Mouse (Mus musculus) liver, embryonic 11.5 days (tissue): ENCODE data around the gene Adssl1. TPM values are rescaled to one million over a fixed set of nuclear protein-coding genes. Genes with fewer than 3 reads are reported as not detected.
A peak's percentile ranks its signal among the peaks of the same experiment; 100 is the strongest.

Experiments used
- ATAC-seq: fragments of 200-750 bp; cut with Nextera tagmentation; replicated peaks from 2 replicates; pipeline ENCODE4 v1.8.0; 2017; ENCODE audit warnings: moderate number of reproducible peaks, mild to moderate bottlenecking, moderate TSS enrichment, moderate library complexity; ENCODE audit not compliant: low FRiP score
- DNase-seq: peaks from one replicate; pipeline ENCODE4 v3.0.0-alpha.2; 2017; ENCODE audit warnings: low spot score
- H3K27ac ChIP-seq: fragments of 300-500 bp; sonication (generic); 2 replicates; pipeline ENCODE4 v1.5.1; 2014; ENCODE audit warnings: mild to moderate bottlenecking, low read depth, low read length, control low read depth
- H3K27me3 ChIP-seq: fragments of 300-500 bp; sonication (generic); replicated peaks from 2 replicates; pipeline ENCODE4 v1.6.1; 2014; ENCODE audit warnings: low read length, mixed read lengths; ENCODE audit not compliant: control insufficient read depth, insufficient read depth
- H3K36me3 ChIP-seq: fragments of 300-500 bp; sonication (generic); 2 replicates; pipeline ENCODE4 v1.6.1; 2014; ENCODE audit warnings: mild to moderate bottlenecking, low read length, moderate library complexity, mixed read lengths; ENCODE audit not compliant: control insufficient read depth, insufficient read depth
- H3K4me1 ChIP-seq: fragments of 300-500 bp; sonication (generic); replicated peaks from 2 replicates; pipeline ENCODE4 v1.6.1; 2014; ENCODE audit warnings: low read length, mixed read lengths; ENCODE audit not compliant: control insufficient read depth, insufficient read depth
- H3K4me2 ChIP-seq: fragments of 300-500 bp; sonication (generic); 2 replicates; pipeline ENCODE4 v1.6.1; 2014; ENCODE audit warnings: mild to moderate bottlenecking, control low read depth, moderate library complexity
- H3K4me3 ChIP-seq: fragments of 300-500 bp; sonication (generic); 2 replicates; pipeline ENCODE4 v1.5.1; 2014; ENCODE audit warnings: low read depth, low read length, control low read depth
- H3K9ac ChIP-seq: fragments of 300-500 bp; sonication (generic); 2 replicates; pipeline ENCODE4 v1.6.1; 2014; ENCODE audit warnings: low read depth, low read length, control low read depth
- H3K9me3 ChIP-seq: fragments of 300-500 bp; sonication (generic); 2 replicates; pipeline ENCODE4 v1.6.1; 2016; ENCODE audit warnings: low read length, inconsistent platforms, mixed read lengths; ENCODE audit not compliant: control insufficient read depth
- WGBS: fragments of 180-500 bp; shearing (Covaris S2); extraction: QIAGEN DNeasy Blood & Tissue Kit; methylation state at CpG from one replicate; pipeline ENCODE4 v1.1.7; 2014; 5-methylcytosine and 5-hydroxymethylcytosine counted together
- polyA plus RNA-seq: library from polyadenylated mRNA; unstranded; fragments of >200 nt; fragmentation: Nextera tagmentation; extraction: Ambion mirVana; gene quantifications from 2 replicates; pipeline ENCODE4 v1.2.1, GENCODE M21; 2014

The Adssl1 gene
- polyA plus RNA-seq = 5.6 and 7.4 TPM in 2 replicates

- Histone ChIP-seq H3K27me3 (peaks cover 15% of the 10 kb centered on the region), H3K4me3 (peak within 1 kb of the TSS; percentile 57), H3K36me3 (no peaks in the 10 kb centered on the region), H3K9ac (peak within 1 kb of the TSS; percentile 72), H3K9me3 (no peaks in the 10 kb centered on the region), H3K4me1 (peaks cover 48% of the 10 kb centered on the region), H3K4me2 (peak within 1 kb of the TSS; percentile 99), H3K27ac (no peak within 1 kb of the TSS; the same call in 1 of the 2 replicates)
- under 1% methylated on average over 54 of the region's 56 CpGs for WGBS
- ATAC-seq (peak; percentile 59), DNase-seq (peak; percentile 79)
Measured at GRCm38 (mm10) chr12:112619686-112620353, at the start of gene Adssl1. Gene Adssl1, plus strand, starts transcription at chr12:112620045.

- H3K9ac ChIP-seq = no peak overlapping the region
- H3K36me3 ChIP-seq = no peaks in the 10 kb centered on the region
- H3K4me3 ChIP-seq = no peak overlapping the region
- no peak for ATAC-seq
- H3K4me2 ChIP-seq = no peak overlapping the region
- H3K27ac ChIP-seq = no peak overlapping the region
- no peak for DNase-seq
- no peaks in the 10 kb centered on the region for H3K4me1 ChIP-seq
- WGBS = 79% methylated on average over 8 of the region's 8 CpGs
- H3K9me3 ChIP-seq = no peaks in the 10 kb centered on the region
- H3K27me3 ChIP-seq = no peaks in the 10 kb centered on the region
Measured at GRCm38 (mm10) chr12:112570160-112570559, 49.7 kb upstream of the Adssl1 start.

- no peaks in the 10 kb centered on the region for H3K9me3 ChIP-seq
- H3K27me3 ChIP-seq = no peaks in the 10 kb centered on the region
- ATAC-seq (no peak), DNase-seq (no peak)
- H3K9ac ChIP-seq = no peak overlapping the region
- H3K27ac ChIP-seq = no peak overlapping the region
- no peak overlapping the region for H3K4me2 ChIP-seq
- no peaks in the 10 kb centered on the region for H3K36me3 ChIP-seq
- 61% methylated on average over 6 of the region's 6 CpGs for WGBS
- no peaks in the 10 kb centered on the region; the same call in 1 of the 2 replicates for H3K4me1 ChIP-seq
- H3K4me3 ChIP-seq = no peak overlapping the region
Measured at GRCm38 (mm10) chr12:112571064-112571463, 48.8 kb upstream of the Adssl1 start.

- no peak for ATAC-seq
- H3K4me1 ChIP-seq = peaks cover 19% of the 10 kb centered on the region
- no peaks in the 10 kb centered on the region for H3K27me3 ChIP-seq
- no peaks in the 10 kb centered on the region for H3K9me3 ChIP-seq
- WGBS = 58% methylated on average over 8 of the region's 8 CpGs
- no peak overlapping the region for H3K4me2 ChIP-seq
- no peak overlapping the region for H3K4me3 ChIP-seq
- DNase-seq = no peak
- no peak overlapping the region for H3K27ac ChIP-seq
- no peaks in the 10 kb centered on the region for H3K36me3 ChIP-seq
- no peak overlapping the region for H3K9ac ChIP-seq
Measured at GRCm38 (mm10) chr12:112575274-112575986, 44.4 kb upstream of the Adssl1 start.

GRCm38 (mm10) chr12:112576341-112576740 is 43.5 kb upstream of the Adssl1 start:
- WGBS = 40% methylated on average over 6 of the region's 6 CpGs
- peak overlapping the region; percentile 30; the same call in 1 of the 2 replicates for H3K9ac ChIP-seq
- H3K27ac ChIP-seq = peak overlapping the region; percentile 71; the same call in 1 of the 2 replicates
- H3K4me2 ChIP-seq = 0 out of 2 replicates have a peak overlapping the region, but pooled peaks have one; percentile 18
- H3K27me3 ChIP-seq = no peaks in the 10 kb centered on the region
- no peak overlapping the region for H3K4me3 ChIP-seq
- no peaks in the 10 kb centered on the region for H3K9me3 ChIP-seq
- DNase-seq (no peak), ATAC-seq (peak; percentile 14; the same call in 1 of the 2 replicates)
- H3K4me1 ChIP-seq = peaks cover 19% of the 10 kb centered on the region
- no peaks in the 10 kb centered on the region for H3K36me3 ChIP-seq

- peak; percentile 25; the same call in 1 of the 2 replicates for ATAC-seq
- 34% methylated on average over 3 of the region's 3 CpGs for WGBS
Measured at GRCm38 (mm10) chr12:112576749-112577148, 43.1 kb upstream of the Adssl1 start.

DNA sequence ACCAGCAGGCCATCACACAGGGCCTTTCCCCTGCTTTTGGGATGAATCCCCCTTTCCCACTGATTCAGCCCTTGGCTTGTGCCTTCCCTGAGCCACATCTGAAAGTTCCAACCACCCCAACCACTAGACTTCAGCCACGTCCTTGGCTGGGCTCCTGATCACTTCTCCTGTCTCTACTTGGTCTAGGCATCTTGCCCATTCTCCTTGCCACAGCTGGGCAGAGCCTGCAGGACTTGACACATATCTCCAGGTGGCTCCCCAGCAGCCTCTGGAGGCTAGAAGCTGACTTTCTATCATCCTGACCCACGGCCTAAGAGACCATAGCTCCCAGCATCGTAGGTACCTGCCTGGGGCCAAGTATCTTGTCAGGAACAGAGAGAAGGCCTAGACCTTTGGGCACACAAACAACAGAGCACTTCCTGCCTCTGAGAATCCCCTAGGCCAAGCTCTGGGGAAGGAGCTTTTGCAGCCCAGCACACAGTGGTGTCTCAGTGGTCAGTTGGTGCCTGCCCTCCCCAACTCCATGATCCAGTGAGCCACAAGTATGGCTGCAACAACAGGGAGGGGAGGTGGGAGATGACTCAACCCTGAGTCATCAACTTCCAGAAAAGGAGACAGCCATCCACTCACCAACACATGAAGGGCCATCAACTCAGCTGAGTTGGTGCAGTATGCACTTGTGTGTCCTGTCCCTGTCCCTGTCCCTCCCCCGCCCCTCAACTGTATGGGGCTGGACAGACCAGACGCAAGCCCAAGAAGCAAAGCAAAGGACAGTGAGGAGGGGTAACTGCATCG is 41.4 kb upstream of the Adssl1 start:
- Histone ChIP-seq H3K4me3 (no peak overlapping the region), H3K27ac (no peak overlapping the region), H3K9me3 (no peaks in the 10 kb centered on the region), H3K4me2 (no peak overlapping the region), H3K4me1 (peaks cover 19% of the 10 kb centered on the region), H3K36me3 (no peaks in the 10 kb centered on the region), H3K27me3 (no peaks in the 10 kb centered on the region), H3K9ac (no peak overlapping the region)
- WGBS = 69% methylated on average over 6 of the region's 6 CpGs
- ATAC-seq = no peak
- DNase-seq = no peak

More at GRCm38 (mm10) chr12:112576749-112577148, 43.1 kb upstream of the Adssl1 start:
- 0 out of 2 replicates have a peak overlapping the region, but pooled peaks have one; percentile 18 for H3K4me2 ChIP-seq
- no peaks in the 10 kb centered on the region for H3K36me3 ChIP-seq
- H3K27me3 ChIP-seq = no peaks in the 10 kb centered on the region
- H3K27ac ChIP-seq = peak overlapping the region; percentile 71; the same call in 1 of the 2 replicates
- H3K9me3 ChIP-seq = no peaks in the 10 kb centered on the region
- peak overlapping the region; percentile 30; the same call in 1 of the 2 replicates for H3K9ac ChIP-seq
- no peak overlapping the region for H3K4me3 ChIP-seq
- peaks cover 19% of the 10 kb centered on the region for H3K4me1 ChIP-seq
- no peak for DNase-seq

GRCm38 (mm10) chr12:112579430-112579829 is 40.4 kb upstream of the Adssl1 start:
- H3K4me2 ChIP-seq = no peak overlapping the region
- H3K9ac ChIP-seq = no peak overlapping the region
- H3K4me1 ChIP-seq = peaks cover 19% of the 10 kb centered on the region
- no peak overlapping the region for H3K4me3 ChIP-seq
- ATAC-seq = no peak; the same call in 1 of the 2 replicates
- H3K27ac ChIP-seq = no peak overlapping the region
- H3K36me3 ChIP-seq = no peaks in the 10 kb centered on the region
- DNase-seq = no peak
- no peaks in the 10 kb centered on the region for H3K27me3 ChIP-seq
- WGBS = 64% methylated on average over 5 of the region's 5 CpGs
- no peaks in the 10 kb centered on the region for H3K9me3 ChIP-seq
